Mouse (Mus musculus): Measurements from ENCODE around the gene Haao. TPM values are rescaled to one million over a fixed set of nuclear protein-coding genes. Genes with fewer than 3 reads are reported as not detected.

The Haao gene
- polyA plus RNA-seq (2014; fragmentation: Illumina TruSeq; extraction: RNeasy Lipid Tissue Mini Kit (QIAGEN cat#74804); ENCODE audit: low read depth, low replicate concordance) = 126 TPM

DNA sequence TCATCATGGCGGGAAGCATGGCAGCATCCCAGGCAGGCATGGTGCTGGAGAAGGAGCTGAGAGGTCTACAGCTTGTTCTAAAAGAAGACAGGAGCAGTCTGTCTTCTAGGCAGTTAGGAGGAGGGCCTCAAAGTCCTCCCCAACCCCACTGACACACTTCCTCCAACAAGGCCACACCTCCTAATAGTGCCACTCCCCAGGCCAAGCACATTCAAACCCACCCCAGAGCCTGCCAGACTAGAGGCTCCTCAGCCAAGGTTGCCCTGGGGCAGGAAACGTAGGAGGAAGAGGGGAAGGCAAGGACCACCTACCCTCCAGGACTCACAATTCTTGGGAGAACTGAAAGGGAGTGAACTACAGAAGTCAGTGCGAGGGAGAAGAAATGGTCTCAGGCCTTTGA, at the start of gene Haao:
Gene Haao, minus strand, starts transcription at position 149 of the 400 bp plus-strand sequence.

Other genes starting within 250 kb of the Haao start
- not detected for gene Kcng3, start 216.1 kb downstream of the Haao start, polyA plus RNA-seq (2014; fragmentation: Illumina TruSeq; extraction: RNeasy Lipid Tissue Mini Kit (QIAGEN cat#74804); ENCODE audit: low read depth, low replicate concordance)
- gene Mta3, start 141.8 kb downstream of the Haao start, polyA plus RNA-seq (2014; fragmentation: Illumina TruSeq; extraction: RNeasy Lipid Tissue Mini Kit (QIAGEN cat#74804); ENCODE audit: low read depth, low replicate concordance) = 5.5 TPM